ENCODE assay signal across 17 mouse cellular contexts in genomic region chr15:12650236-12650635, GRCm38 (mm10).
DNase-seq lines count a peak whose midpoint lies in the region; ATAC-seq lines count a peak whose summit lies in the region.
"Had no signal": no experiment of that assay in that cellular context is flagged by ENCODE, and none has a peak within 500 bp of the region (broad histone marks: within the 10 kb centered on the region; RNA-seq: fewer than 3 reads in every experiment).

No protein-coding gene starts in this region.

- no peak overlapping the region for H3K4me2 ChIP-seq in kidney, embryonic 15.5 days
- H3K4me2 ChIP-seq: forebrain, embryonic 13.5 days; hindbrain, embryonic 13.5 days had no signal

- H3K36me3 ChIP-seq in kidney, embryonic 15.5 days, result no peaks in the 10 kb centered on the region
- H3K36me3 ChIP-seq: embryonic facial prominence, embryonic 10.5 days; hindbrain, embryonic 13.5 days had no signal

- no peak overlapping the region for H3K9ac ChIP-seq in kidney, embryonic 15.5 days
- H3K9ac ChIP-seq: forebrain, embryonic 13.5 days; forebrain, postnatal 0 days; hindbrain, embryonic 13.5 days had no signal

- 91% methylated on average over 3 of the region's 3 CpGs for WGBS in kidney, embryonic 15.5 days

- H3K9me3 ChIP-seq in kidney, embryonic 15.5 days (replicated peaks), result no peaks in the 10 kb centered on the region
- H3K9me3 ChIP-seq: forebrain, embryonic 13.5 days; heart, embryonic 10.5 days had no signal

- peak; percentile 32 for DNase-seq in heart, postnatal 4 days
- no peak for DNase-seq in heart, adult 9 months (ENCODE audit: low spot score in 2 of 2)
- peak; percentile 64 for DNase-seq in kidney, postnatal 10 days
- no peak for DNase-seq in right cerebral cortex, postnatal 10 days (ENCODE audit: low spot score in 2 of 2)
- DNase-seq: adrenal gland, adult 2 months; adrenal gland, postnatal 25 days; cerebellum, adult 18-20 months; cerebellum, adult 9-11 months; forebrain, postnatal 0 days; gastrocnemius, adult 2 months had no signal

- peaks cover 23% of the 10 kb centered on the region for H3K4me1 ChIP-seq in kidney, embryonic 15.5 days
- H3K4me1 ChIP-seq: forebrain, embryonic 13.5 days had no signal

- H3K27me3 ChIP-seq in kidney, embryonic 15.5 days, result no peaks in the 10 kb centered on the region
- H3K27me3 ChIP-seq: forebrain, embryonic 13.5 days; hindbrain, embryonic 13.5 days had no signal

- no peak overlapping the region for H3K4me3 ChIP-seq in kidney, embryonic 15.5 days (replicated peaks)
- H3K4me3 ChIP-seq: embryonic facial prominence, embryonic 10.5 days; forebrain, embryonic 13.5 days; gastrocnemius, adult 2 months; heart, embryonic 10.5 days; hindbrain, embryonic 13.5 days had no signal

- no peak overlapping the region for H3K27ac ChIP-seq in kidney, embryonic 15.5 days
- H3K27ac ChIP-seq: forebrain, embryonic 13.5 days; hindbrain, embryonic 13.5 days; hindbrain, postnatal 0 days had no signal

- ATAC-seq in kidney, embryonic 15.5 days (replicated peaks; ENCODE audit: low FRiP score), result no peak
- peak; percentile 27; the same call in 1 of the 2 replicates for ATAC-seq in granulocyte monocyte progenitor cell, adult 5-6 weeks (replicated peaks; ENCODE audit: poor library complexity, severe bottlenecking)
- ATAC-seq: forebrain, embryonic 13.5 days; forebrain, postnatal 0 days; hindbrain, postnatal 0 days had no signal

Comparison
In these comparisons a context has a peak if more than half of its experiments do, and no peak if none do; other contexts are left out.
1. DNase-seq: peak in heart, postnatal 4 days (single experiment) and kidney, postnatal 10 days (single experiment); none in heart, adult 9 months (0 of 2) and right cerebral cortex, postnatal 10 days (0 of 2).